Mouse (Mus musculus) liver, postnatal 0 days (tissue): ENCODE results near the gene Cbln3.

Experiments used
- CTCF ChIP-seq: sonication (generic); IDR thresholded peaks from 2 replicates; pipeline ENCODE4 v1.5.1; 2016; ENCODE audit warnings: antibody characterized with exemption, low read depth
- EP300 ChIP-seq: IDR thresholded peaks from 2 replicates; pipeline ENCODE4 v1.6.1; 2016; ENCODE audit warnings: antibody characterized with exemption, low read depth, mild to moderate bottlenecking

DNA sequence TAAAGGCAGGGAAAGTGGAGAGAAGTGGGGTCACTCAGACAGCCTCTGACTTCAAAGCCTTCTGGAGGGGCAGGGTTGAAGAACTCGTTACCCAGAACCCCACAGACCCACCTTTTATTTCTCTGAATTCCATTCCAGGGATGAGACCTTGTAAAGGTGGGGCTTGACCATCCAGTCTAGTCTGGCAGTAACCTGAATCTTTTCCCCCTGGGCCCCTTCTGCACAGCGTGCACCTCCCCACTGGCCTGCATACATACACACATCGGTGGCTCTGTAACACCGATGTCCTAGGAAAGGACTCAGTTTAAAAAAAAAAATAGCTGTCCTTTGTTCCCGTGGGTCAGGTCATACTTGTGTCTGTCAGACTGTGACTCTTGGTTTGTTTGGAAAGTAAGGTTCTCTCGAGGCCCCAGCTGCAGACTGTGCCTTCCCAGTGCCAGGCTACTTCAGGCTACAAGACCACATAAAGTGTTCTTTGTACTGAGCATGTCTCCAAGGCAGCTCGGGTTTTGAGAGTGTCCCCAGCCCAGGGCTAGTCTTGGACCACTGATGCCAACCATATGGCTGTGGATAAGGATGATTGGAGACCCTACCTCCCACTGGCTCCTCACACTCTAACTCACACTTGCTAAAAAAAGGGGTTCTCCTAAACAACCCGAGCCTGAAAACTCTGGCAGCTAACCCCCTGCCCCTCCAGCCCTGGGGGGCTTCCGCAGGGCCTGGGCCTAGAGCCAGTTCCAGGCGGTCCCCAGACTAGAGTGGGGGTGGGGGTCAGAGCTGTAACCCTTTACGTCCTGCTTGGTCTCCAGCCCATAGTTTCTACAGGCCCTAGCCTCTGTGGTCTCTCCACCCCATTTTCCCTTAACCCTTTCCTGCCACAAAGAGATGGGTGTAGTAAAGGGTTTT lies 31.3 kb downstream of the Cbln3 start:
- no peak for TF ChIP-seq CTCF
- TF ChIP-seq EP300 = no peak
